Mouse (Mus musculus) stomach, postnatal 0 days (tissue): Measurements from ENCODE around the gene Olfr643.

ENCODE experiments used
- CTCF ChIP-seq: IDR thresholded peaks from 2 replicates; pipeline ENCODE4 v1.5.1; 2016; ENCODE audit warnings: antibody characterized with exemption, low read depth, mild to moderate bottlenecking, moderate library complexity
- EP300 ChIP-seq: optimal IDR thresholded peaks from 2 replicates; pipeline ENCODE3; 2016; ENCODE audit warnings: antibody characterized with exemption

DNA sequence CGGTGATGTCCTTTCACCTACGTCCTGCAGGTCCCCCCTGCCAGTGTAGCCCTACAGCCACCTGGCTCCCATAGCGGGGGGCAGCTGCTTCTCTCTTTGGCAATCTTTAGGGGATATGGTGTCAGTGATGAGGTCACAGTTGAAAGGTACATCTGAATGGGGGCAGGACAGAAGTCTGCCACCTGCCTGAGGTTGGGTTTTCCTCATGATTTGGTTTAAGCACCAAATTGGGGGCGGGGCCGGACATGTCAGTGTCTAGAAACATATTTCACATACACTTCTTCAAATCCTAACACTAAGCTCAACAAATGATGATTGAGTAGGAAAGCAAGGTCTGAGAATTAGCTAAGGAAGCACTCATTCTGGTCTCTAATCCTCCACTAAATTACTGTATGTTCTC, 7.5 kb downstream of the Olfr643 start, which contains the start of gene Ubqln5:
- no peak for TF ChIP-seq CTCF
- no peak for TF ChIP-seq EP300
